Mouse (Mus musculus) urinary bladder, postnatal 14 days (tissue): ENCODE measurements at regions not wholly inside any gene's neighbourhood (a gene's known extent, or its start where the extent isn't known, plus 50 kb on each side); places are given as distances from the start of the nearest gene placed in this dataset.

Source experiments
- DNase-seq: peaks from one replicate; pipeline ENCODE4 v3.0.0; 2021; ENCODE audit warnings: low spot score

DNA sequence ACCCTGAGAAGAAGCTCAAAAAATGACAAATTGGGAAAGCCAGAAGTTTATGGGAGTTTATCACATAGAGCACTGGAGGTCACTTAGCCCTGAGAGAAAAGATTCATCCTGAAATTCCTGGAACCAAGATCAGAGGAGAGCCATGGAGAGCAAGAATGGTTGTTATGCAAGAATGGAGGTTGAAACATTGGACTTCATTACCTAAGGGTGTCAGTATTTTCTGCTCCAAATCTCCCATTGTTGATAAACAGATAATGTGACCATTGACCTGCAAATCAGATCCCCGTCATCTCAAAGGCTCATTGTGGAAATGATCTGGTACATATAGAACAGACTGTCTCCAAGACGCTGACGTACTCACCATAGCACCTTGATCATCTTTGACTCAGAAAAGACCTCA, 1477.6 kb upstream of the Slc10a2 start:
- DNase-seq: no peak

DNA sequence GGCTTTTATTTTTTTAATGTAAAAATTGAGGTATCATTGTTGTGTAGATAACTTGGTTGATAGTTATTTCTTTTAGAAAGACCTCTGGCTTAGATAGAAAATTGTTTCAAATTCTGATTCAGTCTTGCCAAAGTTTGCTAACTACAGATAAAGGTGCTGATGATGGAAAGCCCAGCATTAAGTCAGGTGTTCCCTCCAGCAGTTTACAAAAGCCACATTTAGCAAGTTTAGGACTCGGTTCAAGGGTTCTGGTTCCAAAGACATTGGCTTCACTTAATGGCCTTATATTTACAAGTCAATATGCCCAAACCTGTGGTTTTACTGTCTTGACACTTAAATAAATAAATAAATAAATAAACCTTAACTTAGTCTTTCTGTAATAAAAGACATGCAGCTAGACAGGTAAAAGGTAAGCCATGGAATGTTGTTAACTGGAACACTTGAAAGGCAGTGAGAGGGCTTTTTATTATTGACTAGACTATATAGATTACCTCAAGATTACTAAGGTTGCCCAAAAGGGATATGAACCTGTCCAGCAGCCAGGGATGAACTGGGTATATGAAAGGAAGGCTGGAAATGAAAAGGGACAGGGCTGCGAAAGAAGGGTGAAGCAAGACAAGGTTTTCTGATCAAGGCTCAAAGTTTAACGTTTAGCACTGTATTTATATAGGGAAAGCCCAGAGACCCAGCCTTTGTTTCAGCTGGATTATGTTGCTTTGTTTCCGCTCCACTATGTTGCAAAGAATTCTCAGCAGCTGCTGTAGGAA, 1472.9 kb upstream of the Slc10a2 start:
- DNase-seq: no peak

DNA sequence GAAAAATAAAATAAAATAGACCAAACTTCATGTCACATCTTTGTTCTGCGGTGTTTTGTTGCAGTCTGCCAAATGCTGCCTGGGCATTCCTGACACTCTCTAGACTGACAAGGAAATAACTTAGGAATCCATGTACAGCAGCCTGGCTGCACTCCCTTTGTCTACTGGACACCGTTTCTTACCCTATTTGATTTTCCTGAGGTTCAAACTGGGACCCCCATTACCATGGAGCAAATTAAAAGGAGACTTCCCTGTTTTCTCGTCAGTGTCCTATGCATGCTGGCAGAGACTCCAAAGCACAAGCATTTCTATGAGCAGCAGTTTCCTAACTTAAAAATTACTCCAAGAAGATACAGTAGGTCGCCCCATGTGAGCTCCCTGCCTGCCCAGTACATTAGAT, 1470.1 kb upstream of the Slc10a2 start:
- no peak for DNase-seq

DNA sequence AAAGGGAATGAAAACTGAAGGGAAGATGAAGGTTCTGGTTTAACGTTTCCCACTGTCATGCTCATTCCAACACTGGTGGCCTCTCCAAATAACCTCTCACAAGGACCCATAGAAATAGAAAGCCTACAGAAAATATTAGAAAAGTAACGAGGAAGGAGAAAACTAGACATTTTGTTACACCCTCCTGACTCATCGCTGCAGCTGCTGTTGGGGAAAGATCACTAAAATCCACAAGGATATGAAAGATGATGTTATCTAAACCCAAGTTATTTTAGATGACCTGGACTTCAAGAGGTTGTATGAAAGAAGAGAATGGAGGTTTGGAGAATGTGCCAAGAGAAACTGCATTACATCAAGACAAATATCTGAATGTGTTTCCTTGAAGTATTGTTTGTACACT, 1468.3 kb upstream of the Slc10a2 start:
- DNase-seq: no peak

DNA sequence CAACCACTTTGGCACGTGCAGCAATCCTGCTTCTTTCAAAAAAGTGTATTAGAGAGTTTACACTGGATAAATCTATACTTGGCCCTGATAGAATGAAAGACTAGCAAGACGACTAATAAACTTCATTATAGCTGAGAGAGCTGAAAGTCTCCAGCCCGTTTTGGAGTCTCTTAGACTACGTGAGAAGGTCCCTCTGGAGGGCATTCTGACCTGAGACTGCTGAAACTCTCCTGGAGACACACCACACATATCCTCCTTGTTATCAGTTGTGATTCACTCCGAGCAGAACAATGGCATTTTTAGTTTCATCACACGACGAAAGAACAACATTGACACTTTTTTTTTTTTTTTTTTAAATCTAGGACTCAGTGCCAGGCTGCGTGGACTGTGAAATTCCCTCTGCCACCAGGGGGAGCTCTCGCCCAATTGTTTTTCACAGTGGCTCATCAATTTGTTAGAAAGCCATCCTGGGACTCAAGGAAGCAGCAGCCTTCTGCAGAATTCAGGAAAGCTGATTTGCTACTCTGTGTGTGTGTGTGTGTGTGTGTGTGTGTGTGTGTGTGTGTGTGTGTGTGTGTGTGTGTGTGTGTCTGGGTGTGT, 1467.0 kb upstream of the Slc10a2 start:
- peak; percentile 88 for DNase-seq

DNA sequence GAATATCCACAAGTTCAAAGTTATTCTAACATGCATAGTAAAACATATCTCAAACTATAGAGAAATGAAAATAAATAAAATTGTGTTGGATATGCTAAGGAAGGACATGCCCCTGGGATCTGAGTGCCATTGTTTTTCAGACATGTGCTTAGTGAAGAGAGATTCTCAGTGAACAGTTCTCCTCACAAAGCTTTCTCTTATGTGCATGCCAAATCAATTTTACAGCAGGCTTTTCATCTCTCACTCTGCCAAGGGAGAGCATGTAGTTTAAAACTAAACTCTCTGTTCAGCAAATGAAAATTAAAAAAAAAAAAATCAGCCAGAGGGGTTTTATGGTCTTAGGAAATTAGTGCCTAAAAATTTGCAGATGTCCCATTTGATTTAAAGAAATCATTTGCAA, 1445.8 kb upstream of the Slc10a2 start:
- no peak for DNase-seq

DNA sequence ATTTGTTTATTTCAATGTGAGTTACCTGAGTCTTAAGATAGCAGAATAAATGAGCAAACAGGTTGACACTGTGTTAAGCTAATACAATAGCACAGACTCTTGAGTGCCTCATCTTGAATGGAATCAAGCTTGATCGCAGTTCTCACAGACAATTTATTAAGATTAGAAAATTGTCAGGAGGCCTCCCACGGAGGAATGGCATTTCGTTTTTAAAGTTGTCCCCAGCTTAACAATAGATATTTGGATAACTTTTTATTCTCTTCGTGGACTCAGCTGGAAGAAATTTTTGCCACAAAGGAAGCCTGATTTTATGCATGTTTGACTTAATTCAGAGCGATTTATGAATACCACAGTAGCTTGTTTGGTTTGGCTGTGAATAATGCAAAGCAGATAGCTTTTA, 1422.0 kb upstream of the Slc10a2 start:
- no peak for DNase-seq

DNA sequence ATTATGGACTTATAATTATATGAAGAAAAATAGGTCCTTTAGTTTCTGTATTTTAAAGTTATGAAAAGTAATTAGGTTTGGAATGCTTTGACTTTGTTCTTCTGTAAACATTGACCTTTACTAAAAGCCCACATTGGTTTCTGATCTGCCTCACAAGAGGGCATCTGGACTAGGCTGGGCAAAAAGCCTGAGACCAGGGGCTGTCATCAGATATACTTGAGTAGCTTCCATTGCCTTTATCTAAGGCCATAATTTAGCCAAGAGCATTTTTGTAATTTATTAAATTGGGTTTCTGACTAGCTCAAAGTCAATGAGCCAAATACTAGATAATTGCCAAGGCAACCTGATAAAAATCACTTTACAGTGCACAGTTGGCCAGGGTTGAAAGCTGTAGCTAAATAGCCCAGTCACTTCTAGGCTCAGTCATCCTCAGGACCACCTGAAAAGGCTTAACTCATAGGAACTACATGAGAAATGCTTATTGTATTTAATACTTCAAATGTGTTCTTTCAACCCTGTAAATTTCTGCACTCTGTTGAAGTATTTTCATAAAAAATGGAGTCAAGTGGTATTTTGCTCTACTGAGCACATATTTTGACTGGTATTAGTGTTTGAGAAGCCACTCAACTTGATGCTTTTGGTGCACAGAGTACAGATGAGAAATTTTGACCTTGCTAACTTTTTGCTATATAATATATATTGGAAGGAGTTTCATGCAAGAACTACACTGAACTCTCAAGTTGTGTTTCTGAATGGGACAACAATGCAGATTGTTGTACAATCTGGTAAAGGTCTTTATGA, 1410.9 kb upstream of the Slc10a2 start:
- no peak for DNase-seq

DNA sequence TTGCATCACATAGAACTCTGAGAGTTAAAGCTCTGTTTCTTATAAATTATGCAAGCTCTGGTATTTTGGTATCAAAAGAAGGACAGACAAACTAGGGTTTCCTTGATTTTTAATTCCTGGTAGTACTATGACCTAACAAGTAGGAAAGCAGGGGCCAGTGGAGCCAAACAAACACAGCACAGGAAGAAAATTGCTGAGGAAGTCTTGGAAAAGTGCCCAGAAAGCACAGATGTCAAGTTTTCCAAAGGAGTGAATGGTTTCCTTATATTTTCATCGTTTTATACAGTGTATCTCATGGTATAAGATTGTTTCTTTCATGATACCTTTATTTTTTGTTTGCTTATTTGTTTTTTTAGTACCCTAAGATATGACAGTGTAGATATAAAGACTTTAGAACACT, 1387.3 kb upstream of the Slc10a2 start:
- no peak for DNase-seq

DNA sequence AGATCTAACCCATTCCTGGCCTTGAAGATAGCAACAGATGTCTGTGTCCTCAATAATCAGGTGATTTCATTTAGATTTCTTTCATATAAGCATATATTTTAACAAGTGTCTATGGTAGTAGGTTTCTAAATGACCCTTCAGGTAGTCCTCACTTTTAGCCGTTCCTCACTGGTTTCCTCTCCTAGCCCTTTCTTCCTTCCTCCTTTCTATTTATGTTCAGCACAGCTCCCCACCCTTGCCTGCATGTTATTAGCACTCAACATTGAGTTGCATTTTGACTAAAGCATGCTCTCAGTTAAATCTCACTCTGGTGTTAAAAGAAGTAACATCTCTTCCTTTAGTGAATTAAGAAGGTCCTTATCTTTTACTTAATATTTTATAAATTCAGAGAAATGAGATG, 1376.8 kb upstream of the Slc10a2 start:
- DNase-seq: no peak

DNA sequence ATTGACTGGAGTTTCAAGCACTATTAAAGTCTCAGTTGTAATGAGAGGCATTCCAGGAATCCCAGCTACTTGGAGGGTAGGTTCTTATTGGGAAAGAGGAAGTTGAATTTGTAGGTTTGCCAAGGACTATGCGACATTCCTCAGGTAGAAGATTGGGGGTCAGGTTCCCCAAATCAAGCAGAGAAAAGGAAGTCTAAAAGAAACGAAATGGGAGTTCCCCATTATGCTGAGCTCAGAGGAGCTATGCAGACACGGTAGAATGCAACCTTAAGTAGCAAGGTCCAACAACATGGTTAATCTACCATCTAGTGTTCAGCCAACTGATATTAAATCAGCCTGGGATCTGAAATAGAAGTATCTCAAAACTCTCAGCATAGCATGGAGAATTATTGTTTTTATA, 1365.9 kb upstream of the Slc10a2 start:
- no peak for DNase-seq

DNA sequence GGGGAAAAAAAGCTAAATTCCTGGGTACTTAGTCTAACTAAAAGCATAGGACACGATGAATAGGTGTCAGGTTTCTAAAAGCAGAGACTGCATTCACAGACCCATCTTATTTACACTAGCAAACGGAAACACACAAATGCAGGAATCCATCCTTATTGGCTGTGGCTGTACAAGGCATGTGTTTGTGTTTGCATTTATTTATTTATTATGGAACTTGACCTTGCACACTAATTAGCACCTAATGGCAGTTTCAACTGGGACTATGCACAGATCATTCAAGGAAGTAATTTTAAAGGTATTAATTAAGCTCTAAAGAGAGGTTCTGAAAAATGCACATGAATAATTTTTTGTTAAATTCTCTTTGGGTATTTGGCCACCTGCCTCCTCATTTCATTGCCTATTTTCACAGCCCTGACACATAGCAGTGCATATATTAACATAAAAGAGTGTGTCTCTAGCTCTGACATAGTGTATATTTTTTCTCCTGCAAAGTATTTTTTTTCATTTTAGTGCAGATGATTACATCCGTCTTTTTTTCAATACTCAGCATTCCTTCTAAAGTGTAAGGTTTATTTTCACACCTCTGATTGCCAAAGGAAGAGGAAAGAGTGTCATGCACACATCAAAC, 1351.5 kb upstream of the Slc10a2 start:
- no peak for DNase-seq

DNA sequence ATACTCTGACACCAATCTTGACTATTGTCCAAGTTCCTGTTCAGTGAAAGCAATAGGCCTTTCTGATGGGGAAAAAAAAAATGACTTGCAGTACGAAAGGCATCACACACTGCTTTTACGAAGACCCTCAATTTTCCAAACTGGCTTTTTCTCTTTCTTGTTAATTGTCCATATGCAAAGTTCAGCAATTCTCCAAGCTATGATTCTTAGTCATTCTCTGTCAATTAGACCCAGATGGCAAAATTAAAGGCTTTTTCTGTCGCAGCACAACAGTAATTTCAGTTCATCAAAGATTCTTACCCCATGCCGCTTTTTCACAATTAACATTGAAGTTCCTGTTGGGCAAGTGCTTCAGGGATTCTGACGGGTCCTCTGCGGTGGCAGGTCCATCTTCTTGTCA, 1343.2 kb upstream of the Slc10a2 start:
- no peak for DNase-seq

DNA sequence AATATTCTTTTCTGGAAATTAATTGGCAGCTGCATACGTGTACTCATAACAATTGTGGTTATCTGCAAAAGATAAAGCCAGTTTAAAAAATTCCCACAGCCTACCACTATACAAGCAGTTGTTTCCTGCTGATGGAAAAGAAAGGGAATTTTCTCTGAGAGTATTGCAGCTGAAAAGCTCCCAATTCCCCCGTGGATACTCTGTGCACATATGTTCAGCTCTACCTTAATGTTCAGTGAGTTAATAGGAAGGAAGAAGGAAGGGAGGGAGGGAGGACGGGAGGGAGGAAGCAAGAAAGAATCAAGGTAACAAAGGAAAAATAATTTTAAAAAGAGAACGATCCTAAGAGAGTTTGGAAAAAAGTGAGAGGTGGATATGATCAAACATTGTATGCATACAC, 1333.9 kb upstream of the Slc10a2 start:
- no peak for DNase-seq
